Mouse (Mus musculus): ENCODE measurements around the gene Ctrb1. TPM values are rescaled to one million over a fixed set of nuclear protein-coding genes. Genes with fewer than 3 reads are reported as not detected.
A peak's percentile ranks its signal among the peaks of the same experiment; 100 is the strongest.

The Ctrb1 gene
- polyA plus RNA-seq, 1 experiment from 2014 or later, result not detected

DNA sequence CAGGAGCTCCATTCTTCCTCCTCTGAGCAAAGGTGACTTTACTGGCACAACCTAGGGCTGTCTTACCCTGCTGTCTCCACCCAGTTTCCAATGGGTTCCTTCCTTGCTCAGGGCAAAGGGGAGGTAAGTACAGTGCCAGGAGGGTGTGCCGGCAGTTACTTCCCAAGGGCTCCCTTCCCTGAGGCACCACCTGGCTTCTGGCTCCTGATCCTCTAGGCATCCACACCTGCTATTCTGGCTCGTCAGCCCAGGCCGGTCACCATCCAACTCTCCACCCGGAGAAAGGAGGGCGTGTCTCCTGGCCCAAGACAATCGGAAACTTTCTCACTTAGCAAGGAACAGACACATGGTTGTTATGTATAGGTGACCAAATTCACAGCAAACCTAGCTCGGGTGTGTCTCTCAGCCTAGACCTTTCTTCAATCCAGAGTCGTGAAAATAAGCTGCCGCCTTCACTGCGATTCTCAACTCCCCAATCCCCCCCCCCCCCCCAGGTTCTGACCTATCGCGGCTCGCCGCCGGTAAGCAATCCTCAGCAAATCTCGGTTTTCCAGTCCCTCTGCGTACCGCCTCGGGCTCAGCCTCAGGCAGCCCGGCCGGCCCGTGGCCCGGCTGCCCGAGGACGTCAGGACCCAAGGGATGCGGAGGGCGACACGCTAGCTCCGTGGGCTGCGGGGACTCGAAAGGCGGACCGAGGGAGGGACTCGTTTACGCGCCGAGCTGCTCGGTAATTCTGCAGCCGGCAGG lies 40.6 kb upstream of the Ctrb1 start:
- H3K27ac ChIP-seq, result peak overlapping the region; percentile 84
- WGBS, result under 1% methylated on average over 39 of the region's 39 CpGs
- H3K4me1 ChIP-seq, result peaks cover 72% of the 10 kb centered on the region
- peak; percentile 52; the same call in 1 of the 2 replicates for ATAC-seq (ENCODE audit: low FRiP score)
- H3K36me3 ChIP-seq (replicated peaks), result no peaks in the 10 kb centered on the region
- H3K9me3 ChIP-seq, result no peaks in the 10 kb centered on the region
- peak overlapping the region; percentile 77 for H3K4me3 ChIP-seq (replicated peaks)
- peak overlapping the region; percentile 93 for H3K4me2 ChIP-seq
- no peaks in the 10 kb centered on the region for H3K27me3 ChIP-seq
- peak overlapping the region; percentile 87 for H3K9ac ChIP-seq

DNA sequence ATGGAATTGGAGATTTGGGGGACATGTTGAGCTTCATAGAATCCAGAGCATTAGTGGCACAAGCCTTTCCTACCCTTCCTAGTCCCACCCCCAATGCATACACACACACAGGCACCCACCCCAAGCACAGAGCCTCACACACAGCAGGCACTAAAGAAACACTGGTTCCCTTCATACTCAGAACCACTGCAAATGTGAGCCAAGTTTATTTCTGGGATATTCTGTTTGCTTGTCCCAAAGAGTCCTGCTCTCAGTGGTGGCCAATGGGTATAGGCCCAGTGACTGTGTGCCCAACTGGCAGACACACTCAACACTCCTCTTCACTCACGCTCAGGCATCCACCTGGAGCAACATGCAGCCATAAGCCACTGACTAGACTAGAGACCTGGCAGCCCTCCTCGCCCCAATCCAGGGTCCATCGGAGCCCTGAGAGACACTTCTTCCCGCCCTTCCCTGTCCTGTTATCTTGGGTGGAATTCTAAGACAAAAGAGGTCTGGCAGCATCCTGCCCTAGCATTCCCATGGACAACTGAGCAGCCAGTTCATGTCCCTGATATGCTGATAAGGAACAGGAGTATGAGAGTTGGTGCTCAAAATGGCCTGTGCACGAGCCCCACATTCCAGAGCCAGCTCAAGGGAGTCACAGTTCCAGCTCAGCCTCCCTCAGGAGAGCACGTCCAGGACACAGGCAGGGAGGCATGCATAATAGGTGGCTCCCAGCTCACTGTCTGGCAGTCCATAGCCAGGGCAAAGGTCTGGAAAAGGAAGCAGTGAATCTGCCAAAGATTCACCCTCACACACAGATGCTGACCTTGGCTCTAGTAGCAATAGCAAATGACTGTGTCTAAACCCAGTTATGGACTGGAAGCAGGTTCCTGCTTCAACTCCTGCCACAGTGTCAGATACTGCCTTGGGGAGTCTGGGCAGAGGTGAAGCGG lies 38.7 kb upstream of the Ctrb1 start:
- Histone ChIP-seq H3K36me3 (replicated peaks) (no peaks in the 10 kb centered on the region), H3K4me2 (no peak overlapping the region), H3K9me3 (no peaks in the 10 kb centered on the region), H3K4me3 (replicated peaks) (no peak overlapping the region), H3K4me1 (peaks cover 53% of the 10 kb centered on the region), H3K9ac (no peak overlapping the region), H3K27me3 (no peaks in the 10 kb centered on the region), H3K27ac (no peak overlapping the region)
- WGBS, result 76% methylated on average over 7 of the region's 7 CpGs
- ATAC-seq (ENCODE audit: low FRiP score), result no peak

DNA sequence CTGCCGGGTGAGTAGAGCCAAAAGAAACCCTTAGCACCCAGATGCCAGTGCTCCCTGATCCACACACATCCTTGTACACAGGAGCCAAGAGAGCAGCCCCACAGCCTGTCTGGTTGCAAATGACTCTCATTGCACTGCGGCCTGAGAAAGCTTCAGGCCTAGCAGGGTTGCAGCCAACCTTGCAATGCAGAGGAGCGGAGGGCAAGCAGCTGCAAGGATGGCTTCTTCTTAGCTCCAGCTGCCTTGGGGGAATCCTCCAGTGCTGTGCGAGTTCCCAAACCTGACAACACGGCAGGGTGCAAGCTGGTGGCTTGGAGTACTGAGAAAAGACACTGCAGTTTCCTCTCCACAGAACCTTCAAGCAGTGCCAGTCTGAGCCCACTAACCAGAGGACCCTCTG lies 37.7 kb upstream of the Ctrb1 start:
- 84% methylated on average over 5 of the region's 5 CpGs for WGBS
- Histone ChIP-seq H3K4me2 (no peak overlapping the region), H3K36me3 (replicated peaks) (no peaks in the 10 kb centered on the region), H3K9ac (no peak overlapping the region), H3K27me3 (no peaks in the 10 kb centered on the region), H3K4me3 (replicated peaks) (no peak overlapping the region), H3K9me3 (no peaks in the 10 kb centered on the region), H3K27ac (no peak overlapping the region), H3K4me1 (peaks cover 43% of the 10 kb centered on the region)
- ATAC-seq (ENCODE audit: low FRiP score), result no peak

DNA sequence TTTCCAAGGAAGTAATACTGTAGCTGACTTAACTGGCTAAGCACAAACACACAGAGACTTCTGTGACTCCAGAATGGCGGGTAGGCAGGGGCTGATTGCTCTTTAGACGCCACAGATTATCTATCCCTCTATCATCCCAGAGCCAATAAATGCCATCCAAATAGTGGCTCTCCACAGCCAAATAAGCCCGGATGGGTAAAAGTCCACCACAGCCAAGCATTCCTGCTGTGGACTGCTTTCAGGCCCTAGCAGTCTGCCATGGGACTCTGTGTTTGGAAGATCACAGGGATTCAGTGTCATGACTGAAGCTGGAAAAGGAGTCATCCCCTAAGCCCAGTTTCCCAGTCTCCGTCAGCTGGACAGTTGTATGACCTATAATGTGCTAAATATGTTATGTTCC lies 36.7 kb upstream of the Ctrb1 start:
- WGBS, result 83% methylated on average over 4 of the region's 4 CpGs
- no peak for ATAC-seq (ENCODE audit: low FRiP score)
- peaks cover 34% of the 10 kb centered on the region for H3K4me1 ChIP-seq

DNA sequence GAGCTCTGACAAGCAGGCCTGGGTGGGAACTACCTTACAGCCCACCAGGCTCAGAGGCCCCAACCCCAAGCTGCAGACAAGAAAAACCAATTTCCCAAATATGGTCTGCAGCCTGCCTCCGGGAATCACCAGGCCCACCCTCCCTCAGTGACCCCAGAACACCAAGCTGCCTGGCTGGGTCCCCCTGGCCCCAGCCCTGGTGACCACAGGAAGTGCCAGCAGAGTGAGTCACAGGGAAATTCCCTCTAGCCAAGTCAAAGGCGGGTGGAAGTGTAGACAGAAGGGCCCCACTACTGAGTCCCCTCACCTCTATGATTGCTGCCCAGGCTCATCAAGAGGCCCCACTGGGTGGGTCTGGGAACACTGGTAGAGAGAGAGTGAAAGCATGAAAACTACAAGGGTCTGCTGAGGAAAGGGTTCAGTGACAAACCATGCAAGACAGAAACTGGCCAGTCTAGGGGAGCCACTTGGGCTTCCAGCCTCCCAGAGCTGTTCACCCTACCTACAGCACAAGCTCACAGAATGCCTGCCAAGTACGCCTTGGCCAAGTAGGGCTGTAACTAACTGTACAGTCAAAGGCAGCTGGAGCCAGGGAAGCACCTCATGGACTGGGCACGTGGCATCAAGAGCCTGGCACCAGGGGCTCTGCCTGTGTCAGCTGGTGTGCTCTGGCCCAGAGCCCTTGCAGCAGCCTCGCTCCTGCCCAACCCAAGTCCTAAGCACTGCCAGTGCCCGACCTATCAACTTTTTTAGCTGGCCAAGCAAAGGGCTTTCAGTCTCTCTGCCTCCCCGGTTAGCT lies 35.5 kb upstream of the Ctrb1 start:
- no peak overlapping the region for H3K4me2 ChIP-seq
- H3K9ac ChIP-seq, result no peak overlapping the region
- ATAC-seq (ENCODE audit: low FRiP score), result no peak
- WGBS, result 90% methylated on average over 7 of the region's 7 CpGs
- H3K4me1 ChIP-seq, result peaks cover 25% of the 10 kb centered on the region
- H3K27ac ChIP-seq, result 0 out of 2 replicates have a peak overlapping the region, but pooled peaks have one; percentile 13
- no peaks in the 10 kb centered on the region for H3K9me3 ChIP-seq
- H3K27me3 ChIP-seq, result no peaks in the 10 kb centered on the region
- no peak overlapping the region for H3K4me3 ChIP-seq (replicated peaks)
- peaks cover 2% of the 10 kb centered on the region; the same call in 1 of the 2 replicates for H3K36me3 ChIP-seq (replicated peaks)

More for the DNA sequence above, 36.7 kb upstream of the Ctrb1 start:
- no peaks in the 10 kb centered on the region for H3K36me3 ChIP-seq (replicated peaks)
- H3K9me3 ChIP-seq, result no peaks in the 10 kb centered on the region
- H3K4me3 ChIP-seq (replicated peaks), result no peak overlapping the region
- H3K27ac ChIP-seq, result no peak overlapping the region
- no peak overlapping the region for H3K9ac ChIP-seq
- H3K27me3 ChIP-seq, result no peaks in the 10 kb centered on the region
- H3K4me2 ChIP-seq, result no peak overlapping the region

DNA sequence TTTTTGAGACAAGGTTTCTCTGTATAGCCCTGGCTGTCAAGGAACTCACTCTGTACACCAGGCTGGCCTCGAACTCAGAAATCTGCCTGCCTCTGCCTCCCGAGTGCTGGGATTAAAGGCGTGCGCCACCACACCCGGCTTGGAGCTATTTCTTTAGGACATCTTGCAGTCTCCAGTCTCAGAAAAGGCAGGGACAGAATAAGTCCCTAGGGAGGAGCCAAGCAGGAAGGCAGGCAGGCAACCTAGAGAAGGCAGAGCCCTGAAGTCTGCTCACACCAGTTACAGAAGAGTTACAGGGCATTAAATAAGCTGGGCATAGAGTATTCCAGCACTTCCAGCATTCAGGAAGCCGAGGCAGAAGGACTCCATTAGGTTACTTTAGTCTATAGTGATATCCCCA lies 34.5 kb upstream of the Ctrb1 start:
- no peak overlapping the region for H3K4me2 ChIP-seq
- ATAC-seq (ENCODE audit: low FRiP score), result no peak
- WGBS, result 96% methylated on average over 6 of the region's 6 CpGs
- H3K4me3 ChIP-seq (replicated peaks), result no peak overlapping the region
- H3K27me3 ChIP-seq, result no peaks in the 10 kb centered on the region
- peaks cover 11% of the 10 kb centered on the region for H3K36me3 ChIP-seq (replicated peaks)
- H3K27ac ChIP-seq, result no peak overlapping the region
- H3K4me1 ChIP-seq, result peaks cover 15% of the 10 kb centered on the region
- H3K9me3 ChIP-seq, result no peaks in the 10 kb centered on the region
- no peak overlapping the region for H3K9ac ChIP-seq

DNA sequence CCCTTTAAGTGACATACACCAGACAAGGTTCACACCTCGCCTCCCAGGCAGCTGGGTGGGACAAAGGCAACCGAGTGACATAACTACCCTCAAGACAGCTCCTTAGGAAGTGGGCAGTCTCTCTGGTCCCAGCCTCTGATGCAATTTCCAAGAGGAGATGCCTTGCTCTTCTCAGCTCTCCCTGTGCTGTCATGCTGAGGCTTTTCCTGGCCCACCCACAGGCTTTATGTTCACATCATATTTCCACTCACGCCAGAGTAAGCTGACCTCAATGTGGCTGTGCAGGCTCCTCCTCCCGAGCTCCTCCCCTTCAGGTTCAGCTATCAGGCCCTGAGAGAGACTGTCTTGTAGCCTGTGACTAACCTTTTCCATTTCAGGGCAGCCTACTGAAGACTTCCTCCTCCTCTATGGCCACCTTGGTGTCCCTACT lies 29.3 kb upstream of the Ctrb1 start:
- ATAC-seq (ENCODE audit: low FRiP score), result no peak
- Histone ChIP-seq H3K27me3 (no peaks in the 10 kb centered on the region), H3K36me3 (replicated peaks) (peaks cover 30% of the 10 kb centered on the region), H3K4me1 (peaks cover 38% of the 10 kb centered on the region), H3K9me3 (no peaks in the 10 kb centered on the region), H3K9ac (no peak overlapping the region), H3K4me2 (no peak overlapping the region), H3K27ac (peak overlapping the region; percentile 32; the same call in 1 of the 2 replicates), H3K4me3 (replicated peaks) (no peak overlapping the region)
- WGBS, result 76% methylated on average over 4 of the region's 4 CpGs

DNA sequence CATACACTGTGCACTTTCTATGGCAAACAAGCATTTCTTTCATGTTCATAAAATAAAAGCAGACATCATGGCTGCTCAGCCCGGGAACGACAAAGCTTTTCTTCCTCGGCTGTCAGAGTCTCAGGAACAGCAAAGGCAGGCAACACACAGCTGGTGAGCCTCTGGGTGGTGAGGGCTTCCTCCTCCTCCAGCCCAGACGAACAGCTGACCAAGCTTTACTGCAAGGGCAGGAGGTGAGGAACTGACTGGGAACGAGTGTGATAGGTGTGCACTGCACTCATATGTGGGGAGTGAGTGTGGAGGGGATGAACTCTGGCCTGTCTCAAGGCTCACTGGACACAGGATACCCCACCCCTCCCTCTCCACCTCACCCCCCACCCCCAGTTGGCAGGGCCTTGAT lies 28.1 kb upstream of the Ctrb1 start:
- Histone ChIP-seq H3K9ac (no peak overlapping the region), H3K27me3 (no peaks in the 10 kb centered on the region), H3K9me3 (no peaks in the 10 kb centered on the region), H3K4me2 (no peak overlapping the region), H3K36me3 (replicated peaks) (peaks cover 41% of the 10 kb centered on the region), H3K4me1 (peaks cover 39% of the 10 kb centered on the region), H3K27ac (peak overlapping the region; percentile 50; the same call in 1 of the 2 replicates), H3K4me3 (replicated peaks) (no peak overlapping the region)
- 62% methylated on average over 5 of the region's 5 CpGs for WGBS
- ATAC-seq (ENCODE audit: low FRiP score), result no peak

DNA sequence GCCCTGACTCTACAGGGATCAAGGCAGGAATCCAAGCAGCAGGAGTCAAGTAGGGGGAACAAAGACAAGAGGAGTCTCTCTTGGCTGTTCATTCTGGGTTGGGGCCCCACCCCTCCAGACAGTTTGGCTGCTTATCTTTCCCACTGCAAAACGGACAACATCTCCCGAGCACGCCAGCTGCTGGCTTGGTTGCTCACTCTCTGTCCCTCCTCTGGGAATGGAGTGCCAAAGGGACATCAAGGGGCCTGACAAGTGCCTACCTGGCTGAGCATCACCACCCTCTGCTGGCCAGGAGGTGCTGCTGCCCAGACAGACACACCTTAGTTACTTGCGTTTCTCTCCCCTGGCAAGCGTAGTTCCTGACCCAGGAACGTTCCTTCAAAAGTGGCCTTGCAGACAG lies 27.1 kb upstream of the Ctrb1 start:
- no peak for ATAC-seq (ENCODE audit: low FRiP score)
- WGBS, result 64% methylated on average over 6 of the region's 6 CpGs

DNA sequence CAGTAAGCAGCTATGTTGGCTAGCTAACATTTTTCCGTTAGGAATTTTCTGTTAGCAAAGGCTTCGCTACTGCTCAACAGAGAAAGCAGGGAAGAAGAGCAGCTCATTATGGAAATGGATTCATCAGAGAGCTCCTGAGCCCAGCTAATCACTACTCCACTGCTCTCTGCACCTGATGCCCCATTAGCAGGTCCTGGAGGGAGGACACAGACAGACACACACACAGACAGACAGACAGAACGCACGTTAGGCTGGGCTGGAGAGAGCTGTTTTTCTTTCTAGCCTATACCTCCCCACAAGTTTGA lies 26.6 kb upstream of the Ctrb1 start:
- Histone ChIP-seq H3K9me3 (no peaks in the 10 kb centered on the region), H3K9ac (peak overlapping the region; percentile 46; the same call in 1 of the 2 replicates), H3K27me3 (no peaks in the 10 kb centered on the region), H3K27ac (peak overlapping the region; percentile 98), H3K4me2 (peak overlapping the region; percentile 33), H3K36me3 (replicated peaks) (peaks cover 55% of the 10 kb centered on the region), H3K4me3 (replicated peaks) (no peak overlapping the region), H3K4me1 (peaks cover 39% of the 10 kb centered on the region)
- 48% methylated on average over 4 of the region's 4 CpGs for WGBS
- peak; percentile 40 for ATAC-seq (ENCODE audit: low FRiP score)

More for the DNA sequence above, 27.1 kb upstream of the Ctrb1 start:
- Histone ChIP-seq H3K4me3 (replicated peaks) (no peak overlapping the region), H3K27ac (peak overlapping the region; percentile 98), H3K36me3 (replicated peaks) (peaks cover 52% of the 10 kb centered on the region), H3K27me3 (no peaks in the 10 kb centered on the region), H3K9me3 (no peaks in the 10 kb centered on the region), H3K4me1 (peaks cover 39% of the 10 kb centered on the region), H3K9ac (no peak overlapping the region; the same call in 1 of the 2 replicates), H3K4me2 (0 out of 2 replicates have a peak overlapping the region, but pooled peaks have one; percentile 33)

DNA sequence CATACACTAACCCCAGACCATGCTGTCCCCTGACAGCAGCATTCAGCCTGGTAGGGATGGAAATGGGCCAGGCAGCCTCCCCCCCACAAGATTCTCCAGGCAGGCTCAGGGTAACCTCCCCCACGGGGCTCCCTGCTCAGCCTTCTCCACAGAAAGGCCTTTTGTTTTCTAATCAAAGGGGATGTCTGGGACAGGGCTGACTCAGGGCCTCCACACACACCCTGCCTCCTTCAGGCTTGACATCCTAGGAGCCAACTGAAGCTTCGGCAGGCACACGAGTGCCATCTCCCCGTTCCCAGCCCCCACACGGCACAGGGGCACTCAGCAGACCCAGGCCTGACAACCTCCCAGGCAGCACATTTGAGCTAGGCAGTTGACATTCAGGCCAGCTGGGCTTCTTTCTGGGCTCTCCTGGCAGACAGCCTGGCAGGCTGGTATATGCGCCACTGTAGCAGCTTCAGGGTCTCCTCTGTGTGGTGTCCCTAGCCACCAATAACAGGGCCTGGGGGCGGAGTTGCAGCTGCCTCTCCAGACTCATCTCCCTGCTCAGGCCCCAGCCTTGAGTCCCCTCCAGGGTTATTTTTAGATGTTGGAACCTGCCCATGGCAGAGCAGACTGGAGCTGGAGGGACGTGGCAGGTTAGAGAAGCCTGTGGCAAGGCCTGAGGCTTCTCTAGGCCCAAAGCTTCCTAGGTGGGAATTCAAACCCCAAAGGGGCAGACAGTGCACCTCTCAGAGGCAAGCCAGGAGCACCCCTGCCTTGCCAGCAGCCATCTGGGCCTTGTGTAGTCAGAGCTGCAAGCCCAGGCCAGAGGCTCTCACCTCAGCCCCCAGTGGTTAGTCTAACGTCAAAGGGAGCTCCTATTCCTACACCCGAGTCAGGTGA lies 26.0 kb upstream of the Ctrb1 start:
- no peak overlapping the region for H3K4me3 ChIP-seq (replicated peaks)
- no peaks in the 10 kb centered on the region for H3K27me3 ChIP-seq
- H3K36me3 ChIP-seq (replicated peaks), result peaks cover 61% of the 10 kb centered on the region
- ATAC-seq (ENCODE audit: low FRiP score), result peak; percentile 68
- H3K9me3 ChIP-seq, result no peaks in the 10 kb centered on the region
- 24% methylated on average over 10 of the region's 10 CpGs for WGBS
- H3K4me2 ChIP-seq, result peak overlapping the region; percentile 33
- H3K27ac ChIP-seq, result peak overlapping the region; percentile 98
- peaks cover 39% of the 10 kb centered on the region for H3K4me1 ChIP-seq
- H3K9ac ChIP-seq, result peak overlapping the region; percentile 46
